In the genomic region with DNA sequence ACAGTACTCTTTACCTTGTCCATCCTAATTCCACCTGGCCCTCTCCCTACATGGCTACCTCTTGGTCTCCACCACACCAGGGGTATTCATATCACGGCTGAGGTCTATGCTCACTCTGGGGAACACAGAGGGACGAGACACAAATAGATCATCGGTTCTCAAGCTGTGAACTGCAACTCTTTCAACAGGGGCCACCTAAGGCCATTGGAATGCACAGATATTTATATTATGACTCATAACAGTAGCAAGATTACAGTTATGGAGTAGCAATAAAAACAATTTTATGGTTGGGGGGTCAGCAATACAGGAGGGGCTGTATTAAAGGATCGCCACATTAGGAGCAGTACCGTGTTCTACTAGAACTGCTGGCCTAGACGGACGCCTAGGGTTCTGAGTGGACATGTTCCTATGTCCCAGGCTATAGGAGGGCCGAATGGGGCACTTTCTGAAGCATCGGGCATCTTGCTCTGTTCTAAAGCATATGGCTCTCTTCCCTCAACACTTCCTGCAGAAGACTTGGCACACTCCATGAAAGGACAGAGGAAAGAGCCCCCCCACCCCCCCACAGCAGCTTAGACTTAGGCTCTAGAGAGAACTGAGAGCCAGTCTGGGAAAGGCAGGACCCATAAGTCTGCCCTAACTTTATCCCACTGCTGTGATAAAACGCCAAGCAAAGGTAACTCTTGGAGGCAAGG, we compare ENCODE assay signal across 24 mouse cellular contexts.
"Had no signal": no experiment of that assay in that cellular context is flagged by ENCODE, and none has a peak within 500 bp of the region (broad histone marks: within the 10 kb centered on the region; RNA-seq: fewer than 3 reads in every experiment).

No protein-coding gene starts in this region.

- H3K4me2 ChIP-seq: heart, embryonic 12.5 days; hindbrain, embryonic 12.5 days; hindbrain, embryonic 14.5 days; intestine, embryonic 15.5 days; limb, embryonic 12.5 days had no signal

- H3K27me3 ChIP-seq: heart, embryonic 12.5 days; hindbrain, embryonic 12.5 days; intestine, embryonic 15.5 days; limb, embryonic 12.5 days had no signal

- H3K9ac ChIP-seq: heart, embryonic 12.5 days; hindbrain, embryonic 12.5 days; hindbrain, embryonic 14.5 days; intestine, embryonic 15.5 days; limb, embryonic 12.5 days had no signal

- H3K4me3 ChIP-seq: gastrocnemius, adult 2 months; heart, embryonic 10.5 days; heart, embryonic 12.5 days; hindbrain, embryonic 10.5 days; hindbrain, embryonic 12.5 days; intestine, embryonic 15.5 days; layer of hippocampus, adult 2 months; left cerebral cortex, adult 2 months; limb, embryonic 10.5 days; limb, embryonic 12.5 days had no signal

- H3K9me3 ChIP-seq: intestine, embryonic 15.5 days; limb, embryonic 10.5 days had no signal

- H3K4me1 ChIP-seq: hindbrain, embryonic 12.5 days had no signal

- ATAC-seq: hindbrain, embryonic 16.5 days; inflammation-experienced regulatory T-cells, adult 6 months; intestine, embryonic 15.5 days; intestine, postnatal 0 days had no signal

- DNase-seq: gastrocnemius, adult 2 months; gastrocnemius, postnatal 10 days; gastrocnemius, postnatal 25 days; heart, adult 18-20 months; heart, postnatal 10 days; heart, postnatal 4 days; kidney, adult 18-20 months; kidney, adult 8-10 months; kidney, postnatal 10 days; kidney, postnatal 25 days; kidney, postnatal 4 days had no signal

- H3K27ac ChIP-seq: gastrocnemius, adult 2 months; heart, embryonic 10.5 days; hindbrain, embryonic 10.5 days; hindbrain, embryonic 12.5 days; hindbrain, embryonic 14.5 days; intestine, embryonic 15.5 days; layer of hippocampus, adult 2 months; left cerebral cortex, adult 2 months; limb, embryonic 10.5 days; limb, embryonic 12.5 days had no signal

- H3K36me3 ChIP-seq: hindbrain, embryonic 10.5 days; hindbrain, embryonic 12.5 days; intestine, embryonic 15.5 days; limb, embryonic 10.5 days; limb, embryonic 12.5 days had no signal
